In genomic region chr5:111420011-111420691, GRCm38 (mm10) we compare ENCODE assay signal across 7 mouse cellular contexts. TPM values are rescaled to one million over a fixed set of nuclear protein-coding genes. Genes with fewer than 3 reads are reported as not detected.
DNase-seq lines count a peak whose midpoint lies in the region; ATAC-seq and TF ChIP-seq lines count a peak whose summit lies in the region.

No protein-coding gene starts in this region.

- 9% methylated on average over 55 of the region's 56 CpGs for WGBS in heart, embryonic 15.5 days
- WGBS in liver, embryonic 16.5 days (ENCODE audit: insufficient replicate concordance): 6% methylated on average over 56 of the region's 56 CpGs

- no peak for TF ChIP-seq CTCF in E14TG2a.4 (conservative IDR thresholded peaks at IDR 0.05; ENCODE audit: low read length)

- no peaks in the 10 kb centered on the region for H3K36me3 ChIP-seq in E14TG2a.4 (ENCODE audit: insufficient read depth, low read length)
- no peaks in the 10 kb centered on the region for H3K36me3 ChIP-seq in ES-E14 (ENCODE audit: control insufficient read depth, insufficient read depth, low read length, poor library complexity, severe bottlenecking)
- H3K36me3 ChIP-seq in heart, embryonic 15.5 days: 0 out of 2 replicates have a peak, but pooled peaks cover 2% of the 10 kb centered on the region
- H3K36me3 ChIP-seq in liver, embryonic 16.5 days (ENCODE audit: control insufficient read depth, insufficient read depth): no peaks in the 10 kb centered on the region

- H3K4me1 ChIP-seq in E14TG2a.4 (replicated peaks; ENCODE audit: low read depth, low read length): peaks cover 31% of the 10 kb centered on the region
- peaks cover 2 to 13% of the 10 kb centered on the region in 2 experiments; a peak in 1 of 4 replicates for H3K4me1 ChIP-seq in ES-E14 (ENCODE audit: control insufficient read depth in 2 of 2, insufficient read depth in 2 of 2, low read length in 2 of 2, poor library complexity in 1 of 2)
- peaks cover 64% of the 10 kb centered on the region for H3K4me1 ChIP-seq in heart, embryonic 15.5 days (replicated peaks)
- H3K4me1 ChIP-seq in liver, embryonic 16.5 days (ENCODE audit: control insufficient read depth, low read depth, low read length): peaks cover 5% of the 10 kb centered on the region; the same call in 1 of the 2 replicates

- in situ Hi-C loops in ES-E14 (cut with MboI; ENCODE audit: low sequenced_read_pairs in 2 of 2, unreplicated experiment in 2 of 2): no loop called here

- peak overlapping the region; percentile 81 for H3K4me3 ChIP-seq in E14TG2a.4 (replicated peaks; ENCODE audit: low read length)
- H3K4me3 ChIP-seq in ES-E14 (ENCODE audit: insufficient read depth in 1 of 2, low read depth in 1 of 2, low read length in 2 of 2, poor library complexity in 1 of 2, severe bottlenecking in 1 of 2): peak overlapping the region; percentile 38 to 91; a peak in 3 of 4 replicates
- peak overlapping the region; percentile 80 for H3K4me3 ChIP-seq in heart, embryonic 15.5 days
- H3K4me3 ChIP-seq in liver, embryonic 16.5 days (ENCODE audit: low read depth, low read length): peak overlapping the region; percentile 21

- no peak for ATAC-seq in heart, embryonic 15.5 days (replicated peaks; ENCODE audit: insufficient number of reproducible peaks, insufficient read depth, low FRiP score, low read depth)
- no peak for ATAC-seq in liver, embryonic 16.5 days (ENCODE audit: low read depth)
- ATAC-seq in granulocyte monocyte progenitor cell, adult 5-6 weeks (replicated peaks; ENCODE audit: poor library complexity, severe bottlenecking): no peak

- H3K9me3 ChIP-seq in E14TG2a.4 (ENCODE audit: low read length) (no peaks in the 10 kb centered on the region), ES-E14 (ENCODE audit: control insufficient read depth, insufficient read depth, low read depth, low read length) (no peaks in the 10 kb centered on the region)
- H3K9me3 ChIP-seq in heart, embryonic 15.5 days (replicated peaks): no peaks in the 10 kb centered on the region
- no peaks in the 10 kb centered on the region for H3K9me3 ChIP-seq in liver, embryonic 16.5 days (replicated peaks; ENCODE audit: control insufficient read depth, low read length)

- H3K4me2 ChIP-seq in heart, embryonic 15.5 days: peak overlapping the region; percentile 98
- peak overlapping the region; percentile 67; the same call in 1 of the 2 replicates for H3K4me2 ChIP-seq in liver, embryonic 16.5 days (ENCODE audit: low read depth, low read length)

- peaks cover 93% of the 10 kb centered on the region for H3K27me3 ChIP-seq in E14TG2a.4 (ENCODE audit: insufficient read depth, low read length)
- peaks cover 37% of the 10 kb centered on the region for H3K27me3 ChIP-seq in heart, embryonic 15.5 days
- peaks cover 69% of the 10 kb centered on the region for H3K27me3 ChIP-seq in liver, embryonic 16.5 days (ENCODE audit: control insufficient read depth, insufficient read depth, low read depth, low read length)

- H3K9ac ChIP-seq in ES-E14 (ENCODE audit: insufficient read depth, low read depth, low read length, poor library complexity, severe bottlenecking): peak overlapping the region; percentile 31; the same call in 1 of the 2 replicates
- H3K9ac ChIP-seq in heart, embryonic 15.5 days: peak overlapping the region; percentile 50
- H3K9ac ChIP-seq in liver, embryonic 16.5 days (ENCODE audit: low read depth, low read length): no peak overlapping the region; the same call in 1 of the 2 replicates

- H3K27ac ChIP-seq in ES-E14 (ENCODE audit: insufficient read depth, low read depth, low read length, poor library complexity, severe bottlenecking): no peak overlapping the region
- H3K27ac ChIP-seq in heart, embryonic 15.5 days: no peak overlapping the region
- no peak overlapping the region for H3K27ac ChIP-seq in liver, embryonic 16.5 days (ENCODE audit: low read length)

- no peak for DNase-seq in ES-E14 (ENCODE audit: low read depth, low spot score)
- DNase-seq in urinary bladder, postnatal 36 days (ENCODE audit: low spot score in 2 of 2): no peak
- DNase-seq in cerebellum, adult 9-11 months: no peak

TF ChIP-seq in ES-E14, 5 proteins besides CTCF, POLR2A, EP300 and RAD21:
- TF ChIP-seq MAFK (IDR thresholded peaks at IDR 0.05; ENCODE audit: insufficient read depth, low read depth, low read length) (no peak), ZC3H11A (IDR thresholded peaks at IDR 0.05; ENCODE audit: borderline replicate concordance, low read depth, low read length) (no peak), CHD2 (IDR thresholded peaks at IDR 0.05; ENCODE audit: low read depth, low read length) (no peak), HCFC1 (IDR thresholded peaks at IDR 0.05; ENCODE audit: borderline replicate concordance, insufficient read depth, low read length) (no peak), ZNF384 (IDR thresholded peaks at IDR 0.05; ENCODE audit: low read depth, low read length) (no peak)

RNA-seq across cellular contexts. Expression of gene Mn1, which starts 3.0 kb away (rescaled TPM):
- 1.9 and 2.8 TPM in 2 replicates for total RNA-seq in ES-E14 (2012; rRNA removed)
- polyA plus RNA-seq in heart, embryonic 15.5 days (2015; fragmentation: Nextera tagmentation; extraction: Ambion mirVana): 6.4 and 7.7 TPM in 2 replicates
- 1.3 and 1.7 TPM in 2 replicates for polyA plus RNA-seq in liver, embryonic 16.5 days (2015; fragmentation: Nextera tagmentation; extraction: Ambion mirVana)
- 0.64 TPM in 1 of 2 replicates, not detected in the other for total RNA-seq in granulocyte monocyte progenitor cell, adult 5-6 weeks (2014; fragmentation: Nextera tagmentation)
- not detected in 2 replicates for total RNA-seq in granulocyte monocyte progenitor cell, adult 5-6 weeks (2017)

Comparison
In these comparisons a context has a peak if more than half of its experiments do, and no peak if none do; other contexts are left out.
1. H3K4me3 ChIP-seq: peak in every context shown above with its lines; median percentile 81 in E14TG2a.4; 80 in heart, embryonic 15.5 days; 64 in ES-E14; 21 in liver, embryonic 16.5 days.